Mouse (Mus musculus) MEL (cell line): ENCODE results near the gene Rhoq.

Experiments used
- CHD1 ChIP-seq: IDR thresholded peaks from 2 replicates; pipeline ENCODE4 v1.6.1; 2012; ENCODE audit warnings: low read depth, mild to moderate bottlenecking, inconsistent platforms, low read length, improper control_type of control experiment
- CTCF ChIP-seq, 3 experiments: IDR thresholded peaks in 2 of 3; conservative IDR thresholded peaks in 1 of 3; 2 replicates each; pipeline ENCODE4 v1.5.1; 2011 to 2012; ENCODE audit warnings: low read length in 3 of 3, low read depth in 2 of 3, mild to moderate bottlenecking in 2 of 3, improper control_type of control experiment in 1 of 3, inconsistent platforms in 1 of 3, mixed read lengths in 1 of 3, moderate library complexity in 1 of 3; ENCODE audit not compliant: control insufficient read depth in 1 of 3, insufficient read depth in 1 of 3, poor library complexity in 1 of 3, severe bottlenecking in 1 of 3
- EP300 ChIP-seq, 2 experiments: IDR thresholded peaks; 2 replicates each; pipeline ENCODE4 v1.6.1; 2011; ENCODE audit warnings: improper control_type of control experiment in 2 of 2, low read length in 2 of 2, low read depth in 1 of 2, mild to moderate bottlenecking in 1 of 2
- MXI1 ChIP-seq: IDR thresholded peaks from 2 replicates; pipeline ENCODE4 v1.6.1; 2011; ENCODE audit warnings: mild to moderate bottlenecking, low read depth, low read length, improper control_type of control experiment
- POLR2A ChIP-seq, 2 experiments: IDR thresholded peaks; 2 replicates each; pipeline ENCODE4 v1.6.1; 2011 to 2012; ENCODE audit warnings: low read length in 2 of 2, mild to moderate bottlenecking in 2 of 2, control low read depth in 1 of 2, improper control_type of control experiment in 1 of 2, low read depth in 1 of 2, moderate library complexity in 1 of 2; ENCODE audit not compliant: control insufficient read depth in 1 of 2, insufficient read depth in 1 of 2, poor library complexity in 1 of 2
- ZC3H11A ChIP-seq: IDR thresholded peaks from 2 replicates; pipeline ENCODE4 v1.6.1; 2012; ENCODE audit warnings: low read depth, mild to moderate bottlenecking, inconsistent platforms, low read length, improper control_type of control experiment

DNA sequence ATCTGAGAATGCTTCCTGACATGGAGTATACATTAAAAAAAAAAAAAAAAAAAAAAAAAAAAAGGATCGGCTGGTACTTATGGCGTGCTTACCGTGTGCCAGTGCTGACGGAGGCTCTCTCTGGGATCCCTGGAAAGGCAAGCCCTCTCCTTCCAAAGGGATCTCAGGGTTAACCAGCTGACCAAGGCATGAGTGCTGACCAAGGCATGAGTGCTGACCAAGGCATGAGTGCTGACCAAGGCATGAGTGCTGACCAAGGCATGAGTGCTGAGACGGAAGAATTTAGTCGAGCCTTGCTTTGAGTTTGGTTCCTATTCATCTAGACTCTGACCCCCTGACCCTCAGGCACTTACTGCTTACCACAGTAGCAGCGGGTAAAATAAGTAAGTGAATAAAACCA lies 24.2 kb upstream of the Rhoq start:
- TF ChIP-seq CTCF (IDR thresholded peaks at IDR 0.05 in 2 of 3, conservative IDR thresholded peaks at IDR 0.05 in 1 of 3; ENCODE audit: control insufficient read depth in 1 of 3, insufficient read depth in 1 of 3, low read depth in 2 of 3, low read length in 3 of 3, poor library complexity in 1 of 3, severe bottlenecking in 1 of 3), result no peak
- no peak for TF ChIP-seq EP300 (IDR thresholded peaks at IDR 0.05; ENCODE audit: low read depth in 1 of 2, low read length in 2 of 2)
- no peak for TF ChIP-seq CHD1
- no peak for TF ChIP-seq POLR2A (IDR thresholded peaks at IDR 0.05; ENCODE audit: control insufficient read depth in 1 of 2, insufficient read depth in 1 of 2, low read depth in 1 of 2, low read length in 2 of 2, poor library complexity in 1 of 2)
- TF ChIP-seq ZC3H11A, result no peak
- no peak for TF ChIP-seq MXI1
